Mouse (Mus musculus): ENCODE measurements around the gene Eml2.

Gene Eml2

GRCm38 (mm10) chr7:19162928-19163327, 13.3 kb upstream of the Eml2 start:
- DNase-seq (ENCODE audit: low spot score in 2 of 2): no peak

GRCm38 (mm10) chr7:19163752-19164151, 12.5 kb upstream of the Eml2 start:
- no peak for DNase-seq (ENCODE audit: low spot score in 2 of 2)

- no peak for DNase-seq (ENCODE audit: low spot score in 2 of 2)
Measured at GRCm38 (mm10) chr7:19164189-19164588, 12.0 kb upstream of the Eml2 start.

- DNase-seq (ENCODE audit: low spot score in 2 of 2): no peak
Measured at GRCm38 (mm10) chr7:19164978-19165377, 11.2 kb upstream of the Eml2 start.

- DNase-seq (ENCODE audit: low spot score in 2 of 2): no peak
Measured at GRCm38 (mm10) chr7:19165656-19166423, 10.4 kb upstream of the Eml2 start, which contains the start of gene Gipr. Gene Gipr, minus strand, starts transcription at chr7:19166127.

GRCm38 (mm10) chr7:19166990-19167389, 9.2 kb upstream of the Eml2 start:
- no peak for DNase-seq (ENCODE audit: low spot score in 2 of 2)

GRCm38 (mm10) chr7:19169506-19169905, 6.7 kb upstream of the Eml2 start:
- DNase-seq (ENCODE audit: low spot score in 2 of 2): no peak

GRCm38 (mm10) chr7:19170142-19170541, 6.1 kb upstream of the Eml2 start:
- peak in 1 of 2 experiments; percentile 74 for DNase-seq (ENCODE audit: low spot score in 2 of 2)

GRCm38 (mm10) chr7:19171831-19172230, 4.4 kb upstream of the Eml2 start:
- no peak for DNase-seq (ENCODE audit: low spot score in 2 of 2)

- peak; percentile 72 to 85 for DNase-seq (ENCODE audit: low spot score in 2 of 2)
Measured at GRCm38 (mm10) chr7:19172874-19173273, 3.3 kb upstream of the Eml2 start.

- DNase-seq (ENCODE audit: low spot score in 2 of 2): no peak
Measured at GRCm38 (mm10) chr7:19176516-19176947, 311 bp downstream of the Eml2 start.

GRCm38 (mm10) chr7:19177216-19177615, 995 bp downstream of the Eml2 start:
- DNase-seq (ENCODE audit: low spot score in 2 of 2): no peak

GRCm38 (mm10) chr7:19178035-19178434, 1.8 kb downstream of the Eml2 start:
- no peak for DNase-seq (ENCODE audit: low spot score in 2 of 2)

- peak; percentile 64 to 78 for DNase-seq (ENCODE audit: low spot score in 2 of 2)
Measured at GRCm38 (mm10) chr7:19178443-19179092, 2.3 kb downstream of the Eml2 start.

- DNase-seq (ENCODE audit: low spot score in 2 of 2): peak in 1 of 2 experiments; percentile 54
Measured at GRCm38 (mm10) chr7:19179173-19179572, 3.0 kb downstream of the Eml2 start.

GRCm38 (mm10) chr7:19179936-19180335, 3.7 kb downstream of the Eml2 start:
- DNase-seq (ENCODE audit: low spot score in 2 of 2): no peak

- DNase-seq (ENCODE audit: low spot score in 2 of 2): no peak
Measured at GRCm38 (mm10) chr7:19180862-19181429, 4.7 kb downstream of the Eml2 start.

- no peak for DNase-seq (ENCODE audit: low spot score in 2 of 2)
Measured at GRCm38 (mm10) chr7:19184250-19184649, 8.0 kb downstream of the Eml2 start.

GRCm38 (mm10) chr7:19184758-19185157, 8.5 kb downstream of the Eml2 start:
- DNase-seq (ENCODE audit: low spot score in 2 of 2): no peak

GRCm38 (mm10) chr7:19194676-19195075, 18.5 kb downstream of the Eml2 start:
- no peak for DNase-seq (ENCODE audit: low spot score in 2 of 2)

GRCm38 (mm10) chr7:19196676-19197075, 20.5 kb downstream of the Eml2 start:
- DNase-seq (ENCODE audit: low spot score in 2 of 2): no peak

- DNase-seq (ENCODE audit: low spot score in 2 of 2): no peak
Measured at GRCm38 (mm10) chr7:19197985-19198384, 21.8 kb downstream of the Eml2 start.

- DNase-seq (ENCODE audit: low spot score in 2 of 2): no peak
Measured at GRCm38 (mm10) chr7:19201660-19202059, 25.4 kb downstream of the Eml2 start.

Measured in frontal cortex, postnatal 14 days (tissue).